Mouse (Mus musculus): ENCODE measurements around the gene Nbea. TPM values are rescaled to one million over a fixed set of nuclear protein-coding genes. Genes with fewer than 3 reads are reported as not detected.
A peak's percentile ranks its signal among the peaks of the same experiment; 100 is the strongest.

The Nbea gene
- polyA plus RNA-seq, 1 experiment, result 3.6 TPM

DNA sequence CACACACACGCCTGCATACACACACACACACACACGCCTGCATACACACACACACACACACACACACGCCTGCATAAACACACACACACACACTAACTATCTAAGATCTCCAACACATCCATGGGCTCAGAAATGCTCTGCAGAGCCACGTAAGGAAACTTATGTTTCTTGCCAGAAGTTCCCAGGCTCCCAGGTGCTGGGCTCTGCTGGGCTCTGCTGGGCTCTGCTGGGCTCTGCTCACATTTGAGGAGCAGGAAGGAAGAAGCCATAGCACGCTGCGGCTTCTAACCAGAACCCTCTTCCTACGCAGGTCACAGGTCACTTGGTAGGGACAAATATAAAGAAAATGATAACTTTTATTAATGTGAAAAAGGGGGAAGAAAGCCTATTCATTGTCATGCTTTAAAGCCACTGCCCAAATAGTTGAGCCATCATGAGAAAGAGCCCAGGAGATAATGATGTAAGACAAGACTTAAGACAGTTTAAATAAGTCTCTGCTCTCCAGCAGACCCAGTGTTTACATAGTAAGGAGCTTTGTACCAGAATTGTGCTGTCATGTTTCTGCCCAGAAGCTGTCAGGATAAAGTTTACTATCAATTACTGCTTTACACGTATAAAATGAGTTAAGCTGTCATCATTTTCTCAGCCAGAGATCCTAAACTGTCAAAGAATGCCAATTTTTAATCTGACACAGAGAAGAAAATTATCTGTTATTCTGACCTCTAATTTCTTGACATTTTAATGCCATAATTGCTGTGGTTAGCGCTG, 521.6 kb downstream of the Nbea start:
- H3K27me3 ChIP-seq (ENCODE audit: control insufficient read depth, insufficient read depth, insufficient read length), result no peaks in the 10 kb centered on the region
- H3K4me2 ChIP-seq (ENCODE audit: low read depth), result no peak overlapping the region
- H3K4me3 ChIP-seq, result no peak overlapping the region
- no peaks in the 10 kb centered on the region for H3K79me2 ChIP-seq (ENCODE audit: control insufficient read depth, insufficient read depth)
- TF ChIP-seq POLR2AphosphoS2 (IDR thresholded peaks at IDR 0.05; ENCODE audit: insufficient read length, low read depth) (no peak), SRF (IDR thresholded peaks at IDR 0.05; ENCODE audit: control insufficient read depth, insufficient read length, low read depth) (no peak)
- H3ac ChIP-seq (ENCODE audit: control insufficient read depth, insufficient read length), result no peak overlapping the region
- peaks cover 4% of the 10 kb centered on the region for H3K36me3 ChIP-seq (ENCODE audit: control insufficient read depth, insufficient read depth)

DNA sequence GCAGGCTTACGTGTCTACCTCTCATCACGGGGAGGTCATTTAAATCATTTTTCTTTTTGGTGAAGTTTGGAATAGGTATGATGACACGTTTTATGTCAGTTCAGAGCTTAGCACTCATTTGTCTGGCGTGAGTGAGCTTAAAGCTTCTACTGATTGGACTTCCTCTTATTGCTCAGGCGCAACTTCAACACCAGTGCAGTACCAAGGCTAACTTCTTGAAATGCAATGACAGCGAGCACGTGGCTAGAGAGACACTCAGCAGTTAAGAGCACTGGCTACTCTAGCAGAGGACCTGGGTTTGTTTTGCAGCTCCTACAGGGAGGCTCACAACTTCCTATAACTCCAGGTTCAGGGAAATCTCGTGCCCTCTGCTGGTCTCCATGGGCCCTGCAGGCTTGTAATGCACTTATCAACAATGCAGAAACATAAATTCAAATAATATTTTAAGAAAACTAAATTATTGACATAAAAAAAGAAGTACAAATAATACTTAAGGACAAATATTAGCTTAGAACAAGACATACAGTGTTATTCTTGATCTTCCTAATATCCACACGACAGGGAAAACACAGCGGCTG, 523.2 kb downstream of the Nbea start:
- no peak overlapping the region for H3ac ChIP-seq (ENCODE audit: control insufficient read depth, insufficient read length)
- no peak overlapping the region for H3K4me3 ChIP-seq
- no peak overlapping the region for H3K4me2 ChIP-seq (ENCODE audit: low read depth)
- H3K79me2 ChIP-seq (ENCODE audit: control insufficient read depth, insufficient read depth), result no peaks in the 10 kb centered on the region
- TF ChIP-seq POLR2A (IDR thresholded peaks at IDR 0.05; ENCODE audit: insufficient read length, low read depth), result no peak
- TF ChIP-seq MYOG (IDR thresholded peaks at IDR 0.05; ENCODE audit: control insufficient read depth in 1 of 3, insufficient read depth in 1 of 3, insufficient read length in 2 of 3, low read depth in 2 of 3), result no peak
- TF ChIP-seq MAX (IDR thresholded peaks at IDR 0.05; ENCODE audit: low read depth), result no peak
- no peak for TF ChIP-seq MYOD1 (IDR thresholded peaks at IDR 0.05; ENCODE audit: control insufficient read depth in 1 of 3, insufficient read length in 2 of 3, low read depth in 2 of 3)
- no peak for TF ChIP-seq TCF3 (IDR thresholded peaks at IDR 0.05; ENCODE audit: insufficient read length, low read depth)
- no peak for TF ChIP-seq REST (IDR thresholded peaks at IDR 0.05; ENCODE audit: insufficient read depth, insufficient read length)
- no peak for TF ChIP-seq E2F4 (IDR thresholded peaks at IDR 0.05; ENCODE audit: insufficient read depth)
- no peak for TF ChIP-seq POLR2AphosphoS2 (IDR thresholded peaks at IDR 0.05; ENCODE audit: insufficient read length, low read depth)
- no peak for TF ChIP-seq CEBPB (IDR thresholded peaks at IDR 0.05; ENCODE audit: insufficient read depth, poor library complexity, severe bottlenecking)
- TF ChIP-seq TCF12 (IDR thresholded peaks at IDR 0.05; ENCODE audit: insufficient read depth, poor library complexity, severe bottlenecking), result no peak
- TF ChIP-seq USF1 (IDR thresholded peaks at IDR 0.05; ENCODE audit: low read depth), result no peak
- no peak for TF ChIP-seq SRF (IDR thresholded peaks at IDR 0.05; ENCODE audit: control insufficient read depth, insufficient read length, low read depth)
- H3K27me3 ChIP-seq (ENCODE audit: control insufficient read depth, insufficient read depth, insufficient read length), result no peaks in the 10 kb centered on the region
- H3K36me3 ChIP-seq (ENCODE audit: control insufficient read depth, insufficient read depth), result peaks cover 4% of the 10 kb centered on the region

DNA sequence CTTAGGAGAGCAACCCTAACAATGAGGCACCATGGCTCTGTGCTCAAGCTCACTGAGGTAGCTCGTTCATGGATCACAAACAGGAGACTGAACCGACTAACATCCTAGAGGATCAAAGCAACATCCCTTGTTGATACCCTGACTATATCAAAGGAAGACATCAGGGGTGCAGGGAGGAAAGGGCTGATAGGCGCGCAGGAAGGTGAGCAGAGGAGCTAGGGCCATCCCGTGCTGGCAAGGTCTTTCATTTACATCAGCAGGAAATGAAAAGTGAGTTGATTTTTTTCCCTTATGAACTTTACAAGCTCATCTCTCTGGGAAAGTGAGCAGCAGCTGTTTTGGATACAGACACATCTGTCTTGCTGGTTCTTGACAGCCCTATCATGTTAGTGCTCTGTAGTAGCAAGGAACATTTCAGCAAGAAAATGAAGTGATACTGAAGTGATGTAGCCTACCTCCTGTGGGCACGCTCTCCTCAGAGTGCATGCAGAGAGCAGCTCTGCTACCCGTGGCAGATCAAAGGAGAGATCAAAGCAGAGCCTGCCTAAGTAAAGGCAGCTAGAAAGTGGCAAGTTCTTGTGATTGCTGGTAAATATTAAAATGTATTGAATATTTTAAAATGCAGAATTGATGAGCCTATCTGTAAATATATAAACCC, 523.8 kb downstream of the Nbea start:
- no peak for TF ChIP-seq USF1 (IDR thresholded peaks at IDR 0.05; ENCODE audit: low read depth)
- TF ChIP-seq MYOG (IDR thresholded peaks at IDR 0.05; ENCODE audit: control insufficient read depth in 1 of 3, insufficient read depth in 1 of 3, insufficient read length in 2 of 3, low read depth in 2 of 3), result no peak
- no peak for TF ChIP-seq SRF (IDR thresholded peaks at IDR 0.05; ENCODE audit: control insufficient read depth, insufficient read length, low read depth)
- TF ChIP-seq TCF12 (IDR thresholded peaks at IDR 0.05; ENCODE audit: insufficient read depth, poor library complexity, severe bottlenecking), result no peak
- no peak for TF ChIP-seq MYOD1 (IDR thresholded peaks at IDR 0.05; ENCODE audit: control insufficient read depth in 1 of 3, insufficient read length in 2 of 3, low read depth in 2 of 3)
- TF ChIP-seq POLR2A (IDR thresholded peaks at IDR 0.05; ENCODE audit: insufficient read length, low read depth), result no peak
- no peak for TF ChIP-seq TCF3 (IDR thresholded peaks at IDR 0.05; ENCODE audit: insufficient read length, low read depth)
- TF ChIP-seq POLR2AphosphoS2 (IDR thresholded peaks at IDR 0.05; ENCODE audit: insufficient read length, low read depth), result no peak
- no peak for TF ChIP-seq E2F4 (IDR thresholded peaks at IDR 0.05; ENCODE audit: insufficient read depth)
- no peak for TF ChIP-seq MAX (IDR thresholded peaks at IDR 0.05; ENCODE audit: low read depth)
- no peak for TF ChIP-seq CEBPB (IDR thresholded peaks at IDR 0.05; ENCODE audit: insufficient read depth, poor library complexity, severe bottlenecking)
- TF ChIP-seq REST (IDR thresholded peaks at IDR 0.05; ENCODE audit: insufficient read depth, insufficient read length), result no peak

DNA sequence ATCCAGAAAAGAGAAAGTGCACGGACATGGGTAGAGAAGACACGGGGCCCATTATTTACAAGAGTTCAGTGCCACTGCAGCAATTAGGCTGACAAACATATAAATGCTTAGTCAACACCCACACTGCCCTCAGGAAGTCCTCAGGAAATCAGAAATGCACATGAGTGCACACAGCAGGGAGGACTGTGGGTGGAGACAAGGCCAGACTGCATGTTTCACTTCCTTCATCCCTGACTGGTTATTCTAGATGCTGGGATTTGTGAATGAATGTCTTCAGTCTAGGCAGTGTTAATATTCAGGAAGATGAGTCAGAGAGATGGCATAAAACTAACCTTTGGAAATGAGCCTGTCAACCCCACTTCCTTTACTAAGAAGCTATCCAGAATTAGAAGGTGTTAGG, 531.2 kb downstream of the Nbea start:
- Histone ChIP-seq H3K27me3 (ENCODE audit: control insufficient read depth, insufficient read depth, insufficient read length) (no peaks in the 10 kb centered on the region), H3K4me3 (no peak overlapping the region), H3K79me2 (ENCODE audit: control insufficient read depth, insufficient read depth) (no peaks in the 10 kb centered on the region), H3K36me3 (ENCODE audit: control insufficient read depth, insufficient read depth) (no peaks in the 10 kb centered on the region), H3ac (ENCODE audit: control insufficient read depth, insufficient read length) (no peak overlapping the region), H3K4me2 (ENCODE audit: low read depth) (peak overlapping the region; percentile 12)
- TF ChIP-seq POLR2AphosphoS2 (IDR thresholded peaks at IDR 0.05; ENCODE audit: insufficient read length, low read depth), result no peak
- TF ChIP-seq USF1 (IDR thresholded peaks at IDR 0.05; ENCODE audit: low read depth), result no peak
- TF ChIP-seq MYOG (IDR thresholded peaks at IDR 0.05; ENCODE audit: control insufficient read depth in 1 of 3, insufficient read depth in 1 of 3, insufficient read length in 2 of 3, low read depth in 2 of 3), result no peak
- no peak for TF ChIP-seq MYOD1 (IDR thresholded peaks at IDR 0.05; ENCODE audit: control insufficient read depth in 1 of 3, insufficient read length in 2 of 3, low read depth in 2 of 3)
- no peak for TF ChIP-seq POLR2A (IDR thresholded peaks at IDR 0.05; ENCODE audit: insufficient read length, low read depth)
- TF ChIP-seq MAX (IDR thresholded peaks at IDR 0.05; ENCODE audit: low read depth), result no peak
- TF ChIP-seq TCF3 (IDR thresholded peaks at IDR 0.05; ENCODE audit: insufficient read length, low read depth), result no peak
- no peak for TF ChIP-seq E2F4 (IDR thresholded peaks at IDR 0.05; ENCODE audit: insufficient read depth)
- no peak for TF ChIP-seq SRF (IDR thresholded peaks at IDR 0.05; ENCODE audit: control insufficient read depth, insufficient read length, low read depth)
- no peak for TF ChIP-seq CEBPB (IDR thresholded peaks at IDR 0.05; ENCODE audit: insufficient read depth, poor library complexity, severe bottlenecking)
- no peak for TF ChIP-seq REST (IDR thresholded peaks at IDR 0.05; ENCODE audit: insufficient read depth, insufficient read length)
- no peak for TF ChIP-seq TCF12 (IDR thresholded peaks at IDR 0.05; ENCODE audit: insufficient read depth, poor library complexity, severe bottlenecking)

More for the DNA sequence above, 523.8 kb downstream of the Nbea start:
- no peak overlapping the region for H3ac ChIP-seq (ENCODE audit: control insufficient read depth, insufficient read length)
- no peak overlapping the region for H3K4me2 ChIP-seq (ENCODE audit: low read depth)
- H3K79me2 ChIP-seq (ENCODE audit: control insufficient read depth, insufficient read depth), result no peaks in the 10 kb centered on the region
- H3K27me3 ChIP-seq (ENCODE audit: control insufficient read depth, insufficient read depth, insufficient read length), result no peaks in the 10 kb centered on the region
- H3K4me3 ChIP-seq, result no peak overlapping the region
- H3K36me3 ChIP-seq (ENCODE audit: control insufficient read depth, insufficient read depth), result peaks cover 3% of the 10 kb centered on the region

All from myocyte (in vitro differentiated cells).